Mouse (Mus musculus): Measurements from ENCODE around the gene Aqp5. TPM values are rescaled to one million over a fixed set of nuclear protein-coding genes. Genes with fewer than 3 reads are reported as not detected.

Gene Aqp5
- polyA plus RNA-seq, 1 experiment from 2014 or later: 0.86 TPM

GRCm38 (mm10) chr15:99603216-99603615, 12.6 kb downstream of the Aqp5 start:
- WGBS: 84% methylated on average over 7 of the region's 7 CpGs
- peaks cover 27% of the 10 kb centered on the region for H3K4me1 ChIP-seq (replicated peaks; ENCODE audit: control insufficient read depth, insufficient read depth, low read length)
- no peak for ATAC-seq

GRCm38 (mm10) chr15:99605595-99605994, 15.0 kb downstream of the Aqp5 start:
- Histone ChIP-seq H3K27ac (ENCODE audit: low read length) (no peak overlapping the region), H3K36me3 (ENCODE audit: control insufficient read depth, insufficient read depth) (no peaks in the 10 kb centered on the region), H3K4me2 (ENCODE audit: low read length) (no peak overlapping the region), H3K27me3 (replicated peaks; ENCODE audit: control insufficient read depth, insufficient read depth, low read length) (no peaks in the 10 kb centered on the region), H3K4me1 (replicated peaks; ENCODE audit: control insufficient read depth, insufficient read depth, low read length) (peaks cover 24% of the 10 kb centered on the region), H3K9ac (replicated peaks; ENCODE audit: low read depth, low read length) (no peak overlapping the region), H3K4me3 (replicated peaks; ENCODE audit: low read length) (no peak overlapping the region), H3K9me3 (ENCODE audit: control insufficient read depth, low read length) (no peaks in the 10 kb centered on the region)
- WGBS: 69% methylated on average over 3 of the region's 3 CpGs
- ATAC-seq: no peak

More at GRCm38 (mm10) chr15:99603216-99603615, 12.6 kb downstream of the Aqp5 start:
- Histone ChIP-seq H3K4me3 (replicated peaks; ENCODE audit: low read length) (no peak overlapping the region), H3K36me3 (ENCODE audit: control insufficient read depth, insufficient read depth) (no peaks in the 10 kb centered on the region), H3K27ac (ENCODE audit: low read length) (no peak overlapping the region), H3K4me2 (ENCODE audit: low read length) (no peak overlapping the region), H3K27me3 (replicated peaks; ENCODE audit: control insufficient read depth, insufficient read depth, low read length) (no peaks in the 10 kb centered on the region), H3K9me3 (ENCODE audit: control insufficient read depth, low read length) (no peaks in the 10 kb centered on the region), H3K9ac (replicated peaks; ENCODE audit: low read depth, low read length) (no peak overlapping the region)

- 37% methylated on average over 5 of the region's 5 CpGs for WGBS
- Histone ChIP-seq H3K9ac (replicated peaks; ENCODE audit: low read depth, low read length) (no peak overlapping the region), H3K27ac (ENCODE audit: low read length) (no peak overlapping the region), H3K4me2 (ENCODE audit: low read length) (no peak overlapping the region), H3K4me1 (replicated peaks; ENCODE audit: control insufficient read depth, insufficient read depth, low read length) (peaks cover 22% of the 10 kb centered on the region), H3K27me3 (replicated peaks; ENCODE audit: control insufficient read depth, insufficient read depth, low read length) (no peaks in the 10 kb centered on the region), H3K9me3 (ENCODE audit: control insufficient read depth, low read length) (no peaks in the 10 kb centered on the region), H3K36me3 (ENCODE audit: control insufficient read depth, insufficient read depth) (no peaks in the 10 kb centered on the region), H3K4me3 (replicated peaks; ENCODE audit: low read length) (no peak overlapping the region)
- ATAC-seq: no peak
Observed at GRCm38 (mm10) chr15:99606515-99606914, 15.9 kb downstream of the Aqp5 start.

DNA sequence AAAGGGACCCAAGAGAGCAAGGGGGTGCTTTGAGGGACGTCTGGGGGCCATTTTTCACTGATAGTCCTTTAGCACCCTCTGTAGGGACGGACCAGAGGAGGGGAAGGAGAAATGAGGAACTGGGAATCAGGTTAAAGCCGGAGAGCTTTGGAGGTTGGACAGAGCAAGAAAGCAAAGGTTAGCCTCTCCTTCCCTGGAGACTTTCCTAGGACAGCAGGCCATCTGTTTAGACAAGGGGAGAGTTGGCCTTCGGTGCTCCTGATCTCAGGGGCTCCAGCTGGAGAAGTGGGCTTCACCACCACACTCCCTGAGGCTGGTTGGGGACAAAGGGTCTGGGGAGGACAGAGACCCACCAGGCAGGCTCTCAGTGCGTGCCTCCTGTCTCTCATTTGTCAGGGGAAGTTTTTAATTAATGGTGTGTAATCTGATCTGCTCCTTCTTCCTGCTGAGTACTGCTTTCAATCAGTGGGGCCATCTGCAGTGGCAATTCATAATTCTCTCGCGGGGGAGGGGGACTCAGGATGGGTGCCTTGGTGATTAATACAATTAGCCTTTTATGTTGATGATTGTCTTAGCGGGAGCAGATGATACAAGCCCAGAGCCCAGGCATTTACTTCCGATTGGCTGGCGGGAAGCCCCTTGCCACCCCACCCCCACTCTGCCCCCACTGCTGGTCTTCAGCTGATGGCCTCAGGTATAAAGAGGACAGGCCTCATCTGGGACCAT, 17.0 kb downstream of the Aqp5 start:
- Histone ChIP-seq H3K9ac (replicated peaks; ENCODE audit: low read depth, low read length) (no peak overlapping the region), H3K27me3 (replicated peaks; ENCODE audit: control insufficient read depth, insufficient read depth, low read length) (no peaks in the 10 kb centered on the region), H3K4me2 (ENCODE audit: low read length) (no peak overlapping the region), H3K4me3 (replicated peaks; ENCODE audit: low read length) (no peak overlapping the region), H3K27ac (ENCODE audit: low read length) (no peak overlapping the region), H3K4me1 (replicated peaks; ENCODE audit: control insufficient read depth, insufficient read depth, low read length) (peaks cover 20% of the 10 kb centered on the region), H3K36me3 (ENCODE audit: control insufficient read depth, insufficient read depth) (no peaks in the 10 kb centered on the region), H3K9me3 (ENCODE audit: control insufficient read depth, low read length) (no peaks in the 10 kb centered on the region)
- ATAC-seq: peak; percentile 61
- 11% methylated on average over 10 of the region's 10 CpGs for WGBS

- no peak for ATAC-seq
- 76% methylated on average over 13 of the region's 13 CpGs for WGBS
- Histone ChIP-seq H3K4me3 (replicated peaks; ENCODE audit: low read length) (no peak overlapping the region), H3K36me3 (ENCODE audit: control insufficient read depth, insufficient read depth) (no peaks in the 10 kb centered on the region), H3K4me1 (replicated peaks; ENCODE audit: control insufficient read depth, insufficient read depth, low read length) (peaks cover 20% of the 10 kb centered on the region), H3K9ac (replicated peaks; ENCODE audit: low read depth, low read length) (no peak overlapping the region), H3K9me3 (ENCODE audit: control insufficient read depth, low read length) (no peaks in the 10 kb centered on the region), H3K27ac (ENCODE audit: low read length) (no peak overlapping the region), H3K4me2 (ENCODE audit: low read length) (no peak overlapping the region), H3K27me3 (replicated peaks; ENCODE audit: control insufficient read depth, insufficient read depth, low read length) (no peaks in the 10 kb centered on the region)
Observed at GRCm38 (mm10) chr15:99608382-99609125, 18.0 kb downstream of the Aqp5 start.

DNA sequence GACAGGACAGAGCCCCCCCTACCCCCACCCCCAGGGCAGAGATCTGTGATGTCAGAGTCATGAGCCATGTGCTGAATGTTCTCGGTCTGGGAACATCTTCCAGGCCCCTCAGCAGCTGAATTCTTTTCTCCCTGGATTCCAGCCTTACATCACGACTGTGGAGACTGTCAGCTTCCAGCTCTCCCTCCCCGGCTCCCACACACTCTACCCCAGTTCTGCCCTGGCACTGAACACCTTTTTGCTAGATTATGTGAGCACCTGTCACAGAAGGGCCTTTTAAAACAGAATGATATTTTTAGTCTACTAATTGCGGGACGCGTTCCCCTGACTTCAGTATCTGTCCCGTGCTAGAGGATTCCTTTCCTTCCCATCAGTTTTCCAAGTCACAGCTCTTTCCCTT, 21.0 kb downstream of the Aqp5 start:
- no peak overlapping the region for H3K4me3 ChIP-seq (replicated peaks; ENCODE audit: low read length)
- H3K9ac ChIP-seq (replicated peaks; ENCODE audit: low read depth, low read length): no peak overlapping the region
- H3K27me3 ChIP-seq (replicated peaks; ENCODE audit: control insufficient read depth, insufficient read depth, low read length): no peaks in the 10 kb centered on the region
- H3K27ac ChIP-seq (ENCODE audit: low read length): no peak overlapping the region
- H3K4me1 ChIP-seq (replicated peaks; ENCODE audit: control insufficient read depth, insufficient read depth, low read length): peaks cover 25% of the 10 kb centered on the region
- no peaks in the 10 kb centered on the region for H3K9me3 ChIP-seq (ENCODE audit: control insufficient read depth, low read length)
- WGBS: 57% methylated on average over 7 of the region's 7 CpGs
- no peaks in the 10 kb centered on the region for H3K36me3 ChIP-seq (ENCODE audit: control insufficient read depth, insufficient read depth)
- H3K4me2 ChIP-seq (ENCODE audit: low read length): no peak overlapping the region
- ATAC-seq: no peak

GRCm38 (mm10) chr15:99614273-99614672, 23.7 kb downstream of the Aqp5 start:
- Histone ChIP-seq H3K9ac (replicated peaks; ENCODE audit: low read depth, low read length) (no peak overlapping the region), H3K4me2 (ENCODE audit: low read length) (no peak overlapping the region), H3K4me3 (replicated peaks; ENCODE audit: low read length) (no peak overlapping the region), H3K27me3 (replicated peaks; ENCODE audit: control insufficient read depth, insufficient read depth, low read length) (no peaks in the 10 kb centered on the region), H3K36me3 (ENCODE audit: control insufficient read depth, insufficient read depth) (no peaks in the 10 kb centered on the region), H3K4me1 (replicated peaks; ENCODE audit: control insufficient read depth, insufficient read depth, low read length) (peaks cover 15% of the 10 kb centered on the region), H3K27ac (ENCODE audit: low read length) (no peak overlapping the region), H3K9me3 (ENCODE audit: control insufficient read depth, low read length) (no peaks in the 10 kb centered on the region)
- ATAC-seq: no peak
- WGBS: 60% methylated on average over 13 of the region's 13 CpGs

GRCm38 (mm10) chr15:99614753-99615152, 24.2 kb downstream of the Aqp5 start:
- WGBS: 2% methylated on average over 12 of the region's 12 CpGs
- Histone ChIP-seq H3K27me3 (replicated peaks; ENCODE audit: control insufficient read depth, insufficient read depth, low read length) (no peaks in the 10 kb centered on the region), H3K4me2 (ENCODE audit: low read length) (peak overlapping the region; percentile 18; the same call in 1 of the 2 replicates), H3K9me3 (ENCODE audit: control insufficient read depth, low read length) (no peaks in the 10 kb centered on the region), H3K9ac (replicated peaks; ENCODE audit: low read depth, low read length) (no peak overlapping the region), H3K4me1 (replicated peaks; ENCODE audit: control insufficient read depth, insufficient read depth, low read length) (peaks cover 17% of the 10 kb centered on the region), H3K4me3 (replicated peaks; ENCODE audit: low read length) (no peak overlapping the region), H3K36me3 (ENCODE audit: control insufficient read depth, insufficient read depth) (no peaks in the 10 kb centered on the region), H3K27ac (ENCODE audit: low read length) (no peak overlapping the region)
- ATAC-seq: peak; percentile 43

DNA sequence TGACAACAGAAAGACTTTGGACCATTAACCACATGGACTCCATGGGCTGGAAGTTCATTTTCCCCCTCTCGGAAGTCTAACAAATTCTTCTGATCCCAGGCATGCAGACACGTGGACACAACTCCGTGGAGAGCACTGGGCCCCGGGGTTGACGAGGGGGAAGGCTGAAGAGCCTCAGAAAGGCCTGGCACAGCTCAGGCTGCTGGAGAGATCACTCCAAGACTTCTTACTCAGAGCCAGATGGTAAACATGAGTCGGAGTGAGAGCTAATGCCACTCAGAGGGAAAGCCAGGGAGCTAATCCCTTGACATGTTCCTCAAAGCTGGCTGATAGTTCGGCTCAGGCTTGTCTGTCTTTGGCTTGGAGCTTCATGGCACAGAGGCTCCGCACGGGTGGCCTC, 24.7 kb downstream of the Aqp5 start:
- WGBS: 29% methylated on average over 9 of the region's 9 CpGs
- no peak overlapping the region for H3K4me2 ChIP-seq (ENCODE audit: low read length)
- H3K4me1 ChIP-seq (replicated peaks; ENCODE audit: control insufficient read depth, insufficient read depth, low read length): peaks cover 17% of the 10 kb centered on the region
- H3K4me3 ChIP-seq (replicated peaks; ENCODE audit: low read length): no peak overlapping the region
- no peak; the same call in 1 of the 2 replicates for ATAC-seq
- H3K9me3 ChIP-seq (ENCODE audit: control insufficient read depth, low read length): no peaks in the 10 kb centered on the region
- no peak overlapping the region for H3K27ac ChIP-seq (ENCODE audit: low read length)
- no peaks in the 10 kb centered on the region for H3K27me3 ChIP-seq (replicated peaks; ENCODE audit: control insufficient read depth, insufficient read depth, low read length)
- no peak overlapping the region for H3K9ac ChIP-seq (replicated peaks; ENCODE audit: low read depth, low read length)
- H3K36me3 ChIP-seq (ENCODE audit: control insufficient read depth, insufficient read depth): no peaks in the 10 kb centered on the region
